In genomic region chr11:63919211-63920098, GRCm38 (mm10) we compare ENCODE assay signal across 8 mouse cellular contexts. TPM values are rescaled to one million over a fixed set of nuclear protein-coding genes. Genes with fewer than 3 reads are reported as not detected.
A peak's percentile ranks its signal among the peaks of the same experiment; 100 is the strongest.
DNase-seq lines count a peak whose midpoint lies in the region; ATAC-seq and TF ChIP-seq lines count a peak whose summit lies in the region.

No protein-coding gene starts in this region.

- peak overlapping the region; percentile 72 for H3K9ac ChIP-seq in heart, embryonic 11.5 days (ENCODE audit: low read depth, low read length)
- H3K9ac ChIP-seq in ES-E14 (ENCODE audit: insufficient read depth, low read depth, low read length, poor library complexity, severe bottlenecking) = peak overlapping the region; percentile 50; the same call in 1 of the 2 replicates
- peak overlapping the region; percentile 80 for H3K9ac ChIP-seq in hindbrain, embryonic 13.5 days
- H3K9ac ChIP-seq in midbrain, embryonic 12.5 days (replicated peaks) = peak overlapping the region; percentile 87

- H3K4me1 ChIP-seq in heart, embryonic 11.5 days (ENCODE audit: control insufficient read depth, insufficient read depth, low read length) = peaks cover 22% of the 10 kb centered on the region
- peaks cover 6 to 8% of the 10 kb centered on the region in 2 experiments; a peak in 2 of 4 replicates for H3K4me1 ChIP-seq in ES-E14 (ENCODE audit: control insufficient read depth in 2 of 2, insufficient read depth in 2 of 2, low read length in 2 of 2, poor library complexity in 1 of 2)
- H3K4me1 ChIP-seq in hindbrain, embryonic 13.5 days (replicated peaks) = peaks cover 66% of the 10 kb centered on the region
- H3K4me1 ChIP-seq in midbrain, embryonic 12.5 days = peaks cover 62% of the 10 kb centered on the region

- peaks cover 39% of the 10 kb centered on the region for H3K27me3 ChIP-seq in heart, embryonic 11.5 days (ENCODE audit: control insufficient read depth, insufficient read depth, low read length)
- H3K27me3 ChIP-seq in hindbrain, embryonic 13.5 days = peaks cover 75% of the 10 kb centered on the region
- peaks cover 50% of the 10 kb centered on the region for H3K27me3 ChIP-seq in midbrain, embryonic 12.5 days

- no peaks in the 10 kb centered on the region for H3K36me3 ChIP-seq in heart, embryonic 11.5 days (ENCODE audit: control insufficient read depth, insufficient read depth, low read length)
- no peaks in the 10 kb centered on the region for H3K36me3 ChIP-seq in ES-E14 (ENCODE audit: control insufficient read depth, insufficient read depth, low read length, poor library complexity, severe bottlenecking)
- no peaks in the 10 kb centered on the region for H3K36me3 ChIP-seq in hindbrain, embryonic 13.5 days
- H3K36me3 ChIP-seq in midbrain, embryonic 12.5 days = no peaks in the 10 kb centered on the region

- peak overlapping the region; percentile 92 for H3K4me2 ChIP-seq in heart, embryonic 11.5 days
- peak overlapping the region; percentile 88 for H3K4me2 ChIP-seq in hindbrain, embryonic 13.5 days
- peak overlapping the region; percentile 84 for H3K4me2 ChIP-seq in midbrain, embryonic 12.5 days (replicated peaks)

- peak overlapping the region; percentile 62 for H3K4me3 ChIP-seq in heart, embryonic 11.5 days (ENCODE audit: low read depth, low read length)
- H3K4me3 ChIP-seq in ES-E14 (ENCODE audit: insufficient read depth in 1 of 2, low read depth in 1 of 2, low read length in 2 of 2, poor library complexity in 1 of 2, severe bottlenecking in 1 of 2) = peak overlapping the region; percentile 65 to 88
- peak overlapping the region; percentile 59 for H3K4me3 ChIP-seq in hindbrain, embryonic 13.5 days
- peak overlapping the region; percentile 85 for H3K4me3 ChIP-seq in midbrain, embryonic 12.5 days

- in situ Hi-C loops in ES-E14 (cut with MboI; ENCODE audit: low sequenced_read_pairs in 2 of 2, unreplicated experiment in 2 of 2) = loop anchor here in 1 of 2 experiments (25.0 kb wide), 1 partner anchor 518 kb away; the partner anchor contains the start of genes F930015N05Rik and Hs3st3a1

- DNase-seq in heart, postnatal 4 days = no peak
- no peak for DNase-seq in ES-E14 (ENCODE audit: low read depth, low spot score)
- DNase-seq in spleen, postnatal 4 days (ENCODE audit: low spot score in 2 of 2) = no peak
- DNase-seq in right cerebral cortex, postnatal 25 days = no peak
- DNase-seq in adrenal gland, adult (ENCODE audit: inconsistent age in 2 of 2, low spot score in 1 of 2) = no peak

- no peak for ATAC-seq in heart, embryonic 11.5 days (replicated peaks; ENCODE audit: insufficient number of reproducible peaks, low FRiP score, low TSS enrichment)
- ATAC-seq in hindbrain, embryonic 13.5 days (ENCODE audit: low FRiP score) = no peak
- no peak for ATAC-seq in midbrain, embryonic 12.5 days (ENCODE audit: low FRiP score, low read depth)

- no peaks in the 10 kb centered on the region for H3K9me3 ChIP-seq in heart, embryonic 11.5 days (replicated peaks; ENCODE audit: control insufficient read depth, low read length)
- no peaks in the 10 kb centered on the region for H3K9me3 ChIP-seq in ES-E14 (ENCODE audit: control insufficient read depth, insufficient read depth, low read depth, low read length)
- H3K9me3 ChIP-seq in hindbrain, embryonic 13.5 days = no peaks in the 10 kb centered on the region
- H3K9me3 ChIP-seq in midbrain, embryonic 12.5 days = no peaks in the 10 kb centered on the region

- no peak overlapping the region for H3K27ac ChIP-seq in heart, embryonic 11.5 days (ENCODE audit: low read depth, low read length)
- no peak overlapping the region for H3K27ac ChIP-seq in ES-E14 (ENCODE audit: insufficient read depth, low read depth, low read length, poor library complexity, severe bottlenecking)
- H3K27ac ChIP-seq in hindbrain, embryonic 13.5 days = peak overlapping the region; percentile 55
- peak overlapping the region; percentile 73 for H3K27ac ChIP-seq in midbrain, embryonic 12.5 days (replicated peaks)

- 2% methylated on average over 52 of the region's 52 CpGs for WGBS in heart, embryonic 11.5 days (ENCODE audit: insufficient replicate concordance)
- WGBS in hindbrain, embryonic 13.5 days = under 1% methylated on average over 52 of the region's 52 CpGs
- WGBS in midbrain, embryonic 12.5 days = under 1% methylated on average over 52 of the region's 52 CpGs

TF ChIP-seq in ES-E14, 5 proteins besides CTCF, POLR2A, EP300 and RAD21:
- no peak for TF ChIP-seq CHD2 (IDR thresholded peaks at IDR 0.05; ENCODE audit: low read depth, low read length)
- TF ChIP-seq ZNF384 (IDR thresholded peaks at IDR 0.05; ENCODE audit: low read depth, low read length) = 0 out of 2 replicates have a peak, but pooled peaks have one; percentile 32
TF ChIP-seq in ES-E14: peak in this region for 1.

RNA-seq across cellular contexts. Expression of gene Hs3st3b1, which starts 2.6 kb away (rescaled TPM):
- polyA plus RNA-seq in heart, embryonic 11.5 days (2014; fragmentation: Nextera tagmentation; extraction: Ambion mirVana) = 4.2 and 5.3 TPM in 2 replicates
- 1 to 10 TPM; 1.1 TPM for total RNA-seq in heart, postnatal 4 days (2021)
- 4.4 and 8.1 TPM in 2 replicates for total RNA-seq in ES-E14 (2012; rRNA removed)
- polyA plus RNA-seq in hindbrain, embryonic 13.5 days (2015; fragmentation: Nextera tagmentation; extraction: Ambion mirVana) = 6.5 and 7.5 TPM in 2 replicates
- 20.1 and 22.0 TPM in 2 replicates for polyA plus RNA-seq in midbrain, embryonic 12.5 days (2016; fragmentation: Nextera tagmentation; extraction: Ambion mirVana)

Comparison
In these comparisons a context has a peak if more than half of its experiments do, and no peak if none do; other contexts are left out.
1. H3K27ac ChIP-seq: peak in hindbrain, embryonic 13.5 days (single experiment) and midbrain, embryonic 12.5 days (single experiment); none in heart, embryonic 11.5 days (single experiment) and ES-E14 (single experiment).
2. Peak in every context shown above with its lines, with median percentiles within 50 percentile points of each other: H3K4me2 ChIP-seq, H3K4me3 ChIP-seq and H3K9ac ChIP-seq.